Mouse (Mus musculus) skeletal muscle tissue, postnatal 0 days (tissue): Measurements from ENCODE around the gene Tram1l1. TPM values are rescaled to one million over a fixed set of nuclear protein-coding genes. Genes with fewer than 3 reads are reported as not detected.

Source experiments
- polyA plus RNA-seq: library from polyadenylated mRNA; unstranded; fragments of >200 nt; fragmentation: Nextera tagmentation; extraction: Ambion mirVana; gene quantifications from 2 replicates; pipeline ENCODE4 v1.2.1, GENCODE M21; 2015

Gene Tram1l1
- 2.0 and 2.4 TPM in 2 replicates for polyA plus RNA-seq

GRCm38 (mm10) chr3:124320821-124321576 lies at the start of gene Tram1l1:
Gene Tram1l1, plus strand, starts transcription at chr3:124320855.

Other genes starting within 250 kb of the Tram1l1 start
- not detected in 2 replicates for gene 1700006A11Rik, start 105.2 kb downstream of the Tram1l1 start, polyA plus RNA-seq